Mouse (Mus musculus): ENCODE data around the gene Spsb1. TPM values are rescaled to one million over a fixed set of nuclear protein-coding genes. Genes with fewer than 3 reads are reported as not detected.

The Spsb1 gene
- polyA plus RNA-seq (2012; ENCODE audit: insufficient read depth, low replicate concordance), result 0.75 TPM in 1 of 2 replicates, not detected in the other

GRCm38 (mm10) chr4:149954893-149955439 is at the start of gene Spsb1:
TSS of gene Spsb1 (minus strand) at chr4:149955043.
- TF ChIP-seq FLI1 (IDR thresholded peaks at IDR 0.05; ENCODE audit: low read length) (no peak), GATA1 (IDR thresholded peaks at IDR 0.05; ENCODE audit: borderline replicate concordance, low read length) (no peak)
- peak within 1 kb of the TSS; percentile 92 for H3K4me3 ChIP-seq (replicated peaks)
- no peaks in the 10 kb centered on the region for H3K36me3 ChIP-seq (replicated peaks; ENCODE audit: low read length)
- H3K9me3 ChIP-seq, result no peaks in the 10 kb centered on the region
- H3K4me1 ChIP-seq, result peaks cover 26% of the 10 kb centered on the region
- H3K27me3 ChIP-seq (replicated peaks), result peaks cover 71% of the 10 kb centered on the region

GRCm38 (mm10) chr4:150003641-150004040 is 48.8 kb upstream of the Spsb1 start:
- TF ChIP-seq GATA1 (IDR thresholded peaks at IDR 0.05; ENCODE audit: borderline replicate concordance, low read length) (no peak), FLI1 (IDR thresholded peaks at IDR 0.05; ENCODE audit: low read length) (no peak)

GRCm38 (mm10) chr4:150003021-150003580 is 48.3 kb upstream of the Spsb1 start:
- no peaks in the 10 kb centered on the region for H3K27me3 ChIP-seq (replicated peaks)
- TF ChIP-seq FLI1 (IDR thresholded peaks at IDR 0.05; ENCODE audit: low read length) (no peak), GATA1 (IDR thresholded peaks at IDR 0.05; ENCODE audit: borderline replicate concordance, low read length) (no peak)
- peaks cover 99% of the 10 kb centered on the region for H3K4me1 ChIP-seq
- H3K9me3 ChIP-seq, result peaks cover 11% of the 10 kb centered on the region
- no peak overlapping the region for H3K4me3 ChIP-seq (replicated peaks)
- peaks cover 25% of the 10 kb centered on the region for H3K36me3 ChIP-seq (replicated peaks; ENCODE audit: low read length)

More at GRCm38 (mm10) chr4:150003641-150004040, 48.8 kb upstream of the Spsb1 start:
- H3K9me3 ChIP-seq, result peaks cover 11% of the 10 kb centered on the region
- no peak overlapping the region for H3K4me3 ChIP-seq (replicated peaks)
- H3K36me3 ChIP-seq (replicated peaks; ENCODE audit: low read length), result peaks cover 25% of the 10 kb centered on the region
- H3K27me3 ChIP-seq (replicated peaks), result no peaks in the 10 kb centered on the region
- peaks cover 97% of the 10 kb centered on the region for H3K4me1 ChIP-seq

- peaks cover 95% of the 10 kb centered on the region for H3K4me1 ChIP-seq
These were observed 47.2 kb upstream of the Spsb1 start for GRCm38 (mm10) chr4:150002021-150002528.

GRCm38 (mm10) chr4:150001221-150001860 is 46.5 kb upstream of the Spsb1 start:
- H3K27me3 ChIP-seq (replicated peaks), result no peaks in the 10 kb centered on the region
- peaks cover 25% of the 10 kb centered on the region for H3K36me3 ChIP-seq (replicated peaks; ENCODE audit: low read length)
- H3K9me3 ChIP-seq, result peaks cover 11% of the 10 kb centered on the region
- peaks cover 94% of the 10 kb centered on the region for H3K4me1 ChIP-seq
- TF ChIP-seq GATA1 (IDR thresholded peaks at IDR 0.05; ENCODE audit: borderline replicate concordance, low read length) (no peak), FLI1 (IDR thresholded peaks at IDR 0.05; ENCODE audit: low read length) (no peak)
- H3K4me3 ChIP-seq (replicated peaks), result peak overlapping the region; percentile 86

More at GRCm38 (mm10) chr4:150002021-150002528, 47.2 kb upstream of the Spsb1 start:
- TF ChIP-seq FLI1 (IDR thresholded peaks at IDR 0.05; ENCODE audit: low read length), result no peak
- TF ChIP-seq GATA1 (IDR thresholded peaks at IDR 0.05; ENCODE audit: borderline replicate concordance, low read length), result no peak
- H3K9me3 ChIP-seq, result peaks cover 11% of the 10 kb centered on the region
- peaks cover 25% of the 10 kb centered on the region for H3K36me3 ChIP-seq (replicated peaks; ENCODE audit: low read length)
- no peaks in the 10 kb centered on the region for H3K27me3 ChIP-seq (replicated peaks)
- H3K4me3 ChIP-seq (replicated peaks), result peak overlapping the region; percentile 86

GRCm38 (mm10) chr4:149999931-150000555 is 45.2 kb upstream of the Spsb1 start:
- Histone ChIP-seq H3K4me3 (replicated peaks) (no peak overlapping the region), H3K36me3 (replicated peaks; ENCODE audit: low read length) (peaks cover 25% of the 10 kb centered on the region), H3K27me3 (replicated peaks) (no peaks in the 10 kb centered on the region), H3K4me1 (peaks cover 85% of the 10 kb centered on the region), H3K9me3 (peaks cover 5% of the 10 kb centered on the region)
- TF ChIP-seq FLI1 (IDR thresholded peaks at IDR 0.05; ENCODE audit: low read length) (no peak), GATA1 (IDR thresholded peaks at IDR 0.05; ENCODE audit: borderline replicate concordance, low read length) (no peak)

- no peaks in the 10 kb centered on the region for H3K27me3 ChIP-seq (replicated peaks)
- no peak overlapping the region for H3K4me3 ChIP-seq (replicated peaks)
- H3K4me1 ChIP-seq, result peaks cover 79% of the 10 kb centered on the region
- no peaks in the 10 kb centered on the region for H3K9me3 ChIP-seq
- peaks cover 23% of the 10 kb centered on the region for H3K36me3 ChIP-seq (replicated peaks; ENCODE audit: low read length)
- TF ChIP-seq FLI1 (IDR thresholded peaks at IDR 0.05; ENCODE audit: low read length) (no peak), GATA1 (IDR thresholded peaks at IDR 0.05; ENCODE audit: borderline replicate concordance, low read length) (no peak)
These were observed 44.7 kb upstream of the Spsb1 start for GRCm38 (mm10) chr4:149999510-149999900.

- H3K27me3 ChIP-seq (replicated peaks), result no peaks in the 10 kb centered on the region
- peaks cover 29% of the 10 kb centered on the region for H3K36me3 ChIP-seq (replicated peaks; ENCODE audit: low read length)
- H3K4me3 ChIP-seq (replicated peaks), result no peak overlapping the region
- no peak for TF ChIP-seq FLI1 (IDR thresholded peaks at IDR 0.05; ENCODE audit: low read length)
- no peak for TF ChIP-seq GATA1 (IDR thresholded peaks at IDR 0.05; ENCODE audit: borderline replicate concordance, low read length)
- no peaks in the 10 kb centered on the region for H3K9me3 ChIP-seq
- peaks cover 78% of the 10 kb centered on the region for H3K4me1 ChIP-seq
These were observed 44.1 kb upstream of the Spsb1 start for GRCm38 (mm10) chr4:149998786-149999509.

GRCm38 (mm10) chr4:149997999-149998398 is 43.2 kb upstream of the Spsb1 start:
- Histone ChIP-seq H3K9me3 (no peaks in the 10 kb centered on the region), H3K4me1 (peaks cover 73% of the 10 kb centered on the region), H3K27me3 (replicated peaks) (no peaks in the 10 kb centered on the region), H3K4me3 (replicated peaks) (no peak overlapping the region), H3K36me3 (replicated peaks; ENCODE audit: low read length) (peaks cover 38% of the 10 kb centered on the region)
- TF ChIP-seq GATA1 (IDR thresholded peaks at IDR 0.05; ENCODE audit: borderline replicate concordance, low read length), result no peak
- no peak for TF ChIP-seq FLI1 (IDR thresholded peaks at IDR 0.05; ENCODE audit: low read length)
